Mouse (Mus musculus): ENCODE measurements around the gene Matk. TPM values are rescaled to one million over a fixed set of nuclear protein-coding genes. Genes with fewer than 3 reads are reported as not detected.

Matk gene
- polyA plus RNA-seq, 1 experiment from 2014 or later, result 3.9 TPM

DNA sequence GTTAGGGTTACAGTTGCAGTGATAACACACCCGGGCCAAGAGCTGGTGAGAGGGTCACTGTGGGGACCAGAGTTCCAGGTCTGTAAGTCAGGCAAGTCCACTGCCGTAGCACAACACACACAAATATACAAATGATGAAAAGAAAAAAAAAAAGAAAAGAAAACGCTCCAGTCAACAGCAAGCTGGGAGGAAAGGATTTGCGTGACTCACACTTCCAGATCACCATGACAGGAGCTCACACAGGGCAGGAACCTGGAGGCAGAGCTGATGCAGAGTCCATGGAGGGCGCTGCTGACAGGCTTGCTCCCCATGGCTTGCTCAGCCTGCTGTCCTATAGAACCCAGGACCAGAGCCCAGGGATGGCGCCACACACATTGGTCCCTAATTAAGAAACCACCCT, 18.5 kb upstream of the Matk start:
- Histone ChIP-seq H3K4me1 (ENCODE audit: control insufficient read depth, insufficient read depth, low read length) (0 out of 2 replicates have a peak, but pooled peaks cover 8% of the 10 kb centered on the region), H3K27me3 (ENCODE audit: control insufficient read depth, insufficient read depth, low read length) (peaks cover 18% of the 10 kb centered on the region), H3K9me3 (ENCODE audit: control insufficient read depth, low read depth, low read length) (no peaks in the 10 kb centered on the region), H3K36me3 (ENCODE audit: control insufficient read depth, insufficient read depth, low read length) (no peaks in the 10 kb centered on the region), H3K4me3 (ENCODE audit: low read depth, low read length) (no peak overlapping the region), H3K9ac (replicated peaks; ENCODE audit: low read depth, low read length) (no peak overlapping the region), H3K4me2 (replicated peaks; ENCODE audit: low read depth, low read length) (no peak overlapping the region), H3K27ac (ENCODE audit: low read length) (no peak overlapping the region)
- 73% methylated on average over 6 of the region's 6 CpGs for WGBS
- no peak for ATAC-seq (ENCODE audit: insufficient number of reproducible peaks, insufficient read depth, low FRiP score, low read depth)

GRCm38 (mm10) chr10:81236471-81237268, 16.1 kb upstream of the Matk start:
- peaks cover 9% of the 10 kb centered on the region; the same call in 1 of the 2 replicates for H3K27me3 ChIP-seq (ENCODE audit: control insufficient read depth, insufficient read depth, low read length)
- H3K9me3 ChIP-seq (ENCODE audit: control insufficient read depth, low read depth, low read length), result no peaks in the 10 kb centered on the region
- H3K4me3 ChIP-seq (ENCODE audit: low read depth, low read length), result no peak overlapping the region
- WGBS, result 83% methylated on average over 12 of the region's 12 CpGs
- no peak overlapping the region for H3K27ac ChIP-seq (ENCODE audit: low read length)
- ATAC-seq (ENCODE audit: insufficient number of reproducible peaks, insufficient read depth, low FRiP score, low read depth), result no peak
- H3K4me2 ChIP-seq (replicated peaks; ENCODE audit: low read depth, low read length), result no peak overlapping the region
- 0 out of 2 replicates have a peak, but pooled peaks cover 4% of the 10 kb centered on the region for H3K4me1 ChIP-seq (ENCODE audit: control insufficient read depth, insufficient read depth, low read length)
- no peaks in the 10 kb centered on the region for H3K36me3 ChIP-seq (ENCODE audit: control insufficient read depth, insufficient read depth, low read length)
- H3K9ac ChIP-seq (replicated peaks; ENCODE audit: low read depth, low read length), result no peak overlapping the region

GRCm38 (mm10) chr10:81238618-81239017, 14.1 kb upstream of the Matk start:
- Histone ChIP-seq H3K9ac (replicated peaks; ENCODE audit: low read depth, low read length) (no peak overlapping the region), H3K4me2 (replicated peaks; ENCODE audit: low read depth, low read length) (no peak overlapping the region), H3K4me3 (ENCODE audit: low read depth, low read length) (no peak overlapping the region), H3K4me1 (ENCODE audit: control insufficient read depth, insufficient read depth, low read length) (0 out of 2 replicates have a peak, but pooled peaks cover 1% of the 10 kb centered on the region), H3K27me3 (ENCODE audit: control insufficient read depth, insufficient read depth, low read length) (peaks cover 9% of the 10 kb centered on the region; the same call in 1 of the 2 replicates), H3K9me3 (ENCODE audit: control insufficient read depth, low read depth, low read length) (no peaks in the 10 kb centered on the region), H3K27ac (ENCODE audit: low read length) (no peak overlapping the region), H3K36me3 (ENCODE audit: control insufficient read depth, insufficient read depth, low read length) (no peaks in the 10 kb centered on the region)
- ATAC-seq (ENCODE audit: insufficient number of reproducible peaks, insufficient read depth, low FRiP score, low read depth), result no peak
- 64% methylated on average over 2 of the region's 2 CpGs for WGBS

DNA sequence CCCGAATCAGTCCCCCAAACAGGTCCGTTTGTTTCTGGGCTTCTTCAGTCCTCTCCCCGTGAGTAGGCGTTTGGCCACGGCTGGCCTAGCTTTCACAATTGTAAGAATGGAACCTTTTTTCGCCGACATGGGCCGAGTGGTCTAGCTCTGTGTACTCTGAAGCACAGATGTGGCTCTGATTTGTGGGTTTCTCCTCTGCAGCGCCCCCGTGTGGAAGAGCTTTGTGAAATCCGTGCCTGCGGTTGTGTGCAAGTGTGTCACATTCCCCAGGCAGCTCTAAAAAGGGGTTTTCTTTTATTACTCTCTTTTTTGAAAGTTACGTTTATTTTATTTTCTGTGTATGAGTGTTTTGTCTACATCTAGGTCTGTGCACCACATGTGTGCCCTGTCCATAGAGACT, 11.9 kb upstream of the Matk start:
- Histone ChIP-seq H3K27ac (ENCODE audit: low read length) (no peak overlapping the region), H3K9ac (replicated peaks; ENCODE audit: low read depth, low read length) (no peak overlapping the region), H3K4me1 (ENCODE audit: control insufficient read depth, insufficient read depth, low read length) (no peaks in the 10 kb centered on the region), H3K4me3 (ENCODE audit: low read depth, low read length) (no peak overlapping the region), H3K27me3 (ENCODE audit: control insufficient read depth, insufficient read depth, low read length) (peaks cover 9% of the 10 kb centered on the region; the same call in 1 of the 2 replicates), H3K9me3 (ENCODE audit: control insufficient read depth, low read depth, low read length) (no peaks in the 10 kb centered on the region), H3K36me3 (ENCODE audit: control insufficient read depth, insufficient read depth, low read length) (no peaks in the 10 kb centered on the region), H3K4me2 (replicated peaks; ENCODE audit: low read depth, low read length) (no peak overlapping the region)
- WGBS, result 27% methylated on average over 13 of the region's 13 CpGs
- ATAC-seq (ENCODE audit: insufficient number of reproducible peaks, insufficient read depth, low FRiP score, low read depth), result no peak

DNA sequence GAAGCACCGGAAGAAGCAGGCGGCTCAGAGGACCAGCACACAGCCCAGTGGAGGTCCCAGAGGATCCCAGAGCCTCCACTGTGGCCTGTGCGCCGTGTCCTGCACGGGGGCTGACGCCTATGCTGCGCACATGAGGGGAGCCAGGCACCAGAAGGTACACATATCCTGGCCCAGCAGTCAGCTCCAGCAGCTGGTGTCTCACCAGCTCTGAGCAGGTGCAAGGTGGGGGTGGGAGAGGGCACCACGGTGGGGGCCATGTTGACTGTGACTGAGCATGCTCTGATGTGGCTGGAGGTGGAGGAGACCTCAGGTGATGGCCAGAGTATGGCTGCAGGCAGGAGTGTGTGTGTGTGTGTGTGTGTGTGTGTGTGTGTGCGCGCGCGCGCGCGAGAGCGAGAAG, 10.7 kb upstream of the Matk start:
- Histone ChIP-seq H3K4me3 (ENCODE audit: low read depth, low read length) (no peak overlapping the region), H3K27me3 (ENCODE audit: control insufficient read depth, insufficient read depth, low read length) (peaks cover 9% of the 10 kb centered on the region; the same call in 1 of the 2 replicates), H3K9me3 (ENCODE audit: control insufficient read depth, low read depth, low read length) (no peaks in the 10 kb centered on the region), H3K4me1 (ENCODE audit: control insufficient read depth, insufficient read depth, low read length) (no peaks in the 10 kb centered on the region), H3K4me2 (replicated peaks; ENCODE audit: low read depth, low read length) (no peak overlapping the region), H3K36me3 (ENCODE audit: control insufficient read depth, insufficient read depth, low read length) (no peaks in the 10 kb centered on the region), H3K27ac (ENCODE audit: low read length) (no peak overlapping the region), H3K9ac (replicated peaks; ENCODE audit: low read depth, low read length) (no peak overlapping the region)
- WGBS, result 89% methylated on average over 16 of the region's 16 CpGs
- no peak for ATAC-seq (ENCODE audit: insufficient number of reproducible peaks, insufficient read depth, low FRiP score, low read depth)

GRCm38 (mm10) chr10:81244146-81244545, 8.6 kb upstream of the Matk start:
- no peaks in the 10 kb centered on the region for H3K36me3 ChIP-seq (ENCODE audit: control insufficient read depth, insufficient read depth, low read length)
- H3K4me3 ChIP-seq (ENCODE audit: low read depth, low read length), result no peak overlapping the region
- H3K9ac ChIP-seq (replicated peaks; ENCODE audit: low read depth, low read length), result no peak overlapping the region
- no peak overlapping the region for H3K4me2 ChIP-seq (replicated peaks; ENCODE audit: low read depth, low read length)
- no peaks in the 10 kb centered on the region for H3K4me1 ChIP-seq (ENCODE audit: control insufficient read depth, insufficient read depth, low read length)
- no peak overlapping the region for H3K27ac ChIP-seq (ENCODE audit: low read length)
- H3K9me3 ChIP-seq (ENCODE audit: control insufficient read depth, low read depth, low read length), result no peaks in the 10 kb centered on the region
- WGBS, result 80% methylated on average over 4 of the region's 4 CpGs
- ATAC-seq (ENCODE audit: insufficient number of reproducible peaks, insufficient read depth, low FRiP score, low read depth), result 0 out of 2 replicates have a peak, but pooled peaks have one; percentile 17
- H3K27me3 ChIP-seq (ENCODE audit: control insufficient read depth, insufficient read depth, low read length), result peaks cover 9% of the 10 kb centered on the region; the same call in 1 of the 2 replicates

- no peak overlapping the region for H3K27ac ChIP-seq (ENCODE audit: low read length)
- WGBS, result 13% methylated on average over 17 of the region's 17 CpGs
Measured at GRCm38 (mm10) chr10:81244595-81244994, 8.1 kb upstream of the Matk start.

GRCm38 (mm10) chr10:81245166-81245565, 7.6 kb upstream of the Matk start:
- WGBS, result 91% methylated on average over 6 of the region's 6 CpGs
- Histone ChIP-seq H3K4me2 (replicated peaks; ENCODE audit: low read depth, low read length) (no peak overlapping the region), H3K27ac (ENCODE audit: low read length) (no peak overlapping the region), H3K36me3 (ENCODE audit: control insufficient read depth, insufficient read depth, low read length) (no peaks in the 10 kb centered on the region), H3K9me3 (ENCODE audit: control insufficient read depth, low read depth, low read length) (no peaks in the 10 kb centered on the region), H3K4me1 (ENCODE audit: control insufficient read depth, insufficient read depth, low read length) (no peaks in the 10 kb centered on the region), H3K27me3 (ENCODE audit: control insufficient read depth, insufficient read depth, low read length) (0 out of 2 replicates have a peak, but pooled peaks cover 2% of the 10 kb centered on the region), H3K4me3 (ENCODE audit: low read depth, low read length) (no peak overlapping the region), H3K9ac (replicated peaks; ENCODE audit: low read depth, low read length) (no peak overlapping the region)
- ATAC-seq (ENCODE audit: insufficient number of reproducible peaks, insufficient read depth, low FRiP score, low read depth), result no peak

More at GRCm38 (mm10) chr10:81244595-81244994, 8.1 kb upstream of the Matk start:
- H3K4me1 ChIP-seq (ENCODE audit: control insufficient read depth, insufficient read depth, low read length), result no peaks in the 10 kb centered on the region
- peak; percentile 59; the same call in 1 of the 2 replicates for ATAC-seq (ENCODE audit: insufficient number of reproducible peaks, insufficient read depth, low FRiP score, low read depth)
- no peaks in the 10 kb centered on the region for H3K9me3 ChIP-seq (ENCODE audit: control insufficient read depth, low read depth, low read length)
- H3K4me3 ChIP-seq (ENCODE audit: low read depth, low read length), result no peak overlapping the region
- no peak overlapping the region for H3K9ac ChIP-seq (replicated peaks; ENCODE audit: low read depth, low read length)
- H3K4me2 ChIP-seq (replicated peaks; ENCODE audit: low read depth, low read length), result no peak overlapping the region
- H3K27me3 ChIP-seq (ENCODE audit: control insufficient read depth, insufficient read depth, low read length), result peaks cover 6% of the 10 kb centered on the region; the same call in 1 of the 2 replicates
- no peaks in the 10 kb centered on the region for H3K36me3 ChIP-seq (ENCODE audit: control insufficient read depth, insufficient read depth, low read length)
